Mouse (Mus musculus): Measurements from ENCODE around the gene Pik3cd. TPM values are rescaled to one million over a fixed set of nuclear protein-coding genes. Genes with fewer than 3 reads are reported as not detected.

Gene Pik3cd
- polyA plus RNA-seq, 1 experiment from 2014 or later: 14.2 TPM

- Histone ChIP-seq H3K4me2 (ENCODE audit: low read length) (no peak overlapping the region), H3K27ac (replicated peaks; ENCODE audit: low read depth, low read length) (peak overlapping the region; percentile 55; the same call in 1 of the 2 replicates), H3K27me3 (ENCODE audit: control insufficient read depth, insufficient read depth, low read length) (no peaks in the 10 kb centered on the region), H3K4me3 (replicated peaks; ENCODE audit: low read depth, low read length) (no peak overlapping the region), H3K36me3 (ENCODE audit: control insufficient read depth, insufficient read depth, low read length) (no peaks in the 10 kb centered on the region), H3K4me1 (ENCODE audit: control insufficient read depth, insufficient read depth, low read length) (peaks cover 25% of the 10 kb centered on the region), H3K9me3 (ENCODE audit: control insufficient read depth, low read length) (no peaks in the 10 kb centered on the region), H3K9ac (replicated peaks; ENCODE audit: low read length) (0 out of 2 replicates have a peak overlapping the region, but pooled peaks have one; percentile 23)
- DNase-seq (peak; percentile 41), ATAC-seq (ENCODE audit: low FRiP score, low TSS enrichment) (no peak)
- WGBS: 58% methylated on average over 18 of the region's 18 CpGs
Observed at GRCm38 (mm10) chr4:149606056-149606455, 96.3 kb downstream of the Pik3cd start.

DNA sequence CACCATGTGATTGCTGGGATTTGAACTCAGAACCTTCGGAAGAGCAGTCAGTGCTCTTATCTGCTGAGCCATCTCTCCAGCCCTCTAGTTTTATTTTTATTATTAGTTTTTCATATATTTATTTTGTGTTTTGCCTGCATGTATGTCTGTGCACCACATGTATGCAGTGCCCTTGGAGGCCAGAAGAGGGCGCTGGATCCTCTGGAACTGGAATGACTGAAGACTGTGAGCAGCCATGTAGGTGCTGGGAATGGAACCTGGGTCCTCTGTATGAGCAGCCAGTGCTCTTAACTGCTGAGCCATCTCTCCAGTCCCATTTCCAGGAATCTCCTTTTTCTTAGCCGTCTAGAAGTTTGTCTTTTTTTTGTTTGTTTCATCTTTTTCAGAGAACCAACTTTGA, 97.9 kb downstream of the Pik3cd start:
- Histone ChIP-seq H3K36me3 (ENCODE audit: control insufficient read depth, insufficient read depth, low read length) (no peaks in the 10 kb centered on the region), H3K4me2 (ENCODE audit: low read length) (no peak overlapping the region), H3K27me3 (ENCODE audit: control insufficient read depth, insufficient read depth, low read length) (no peaks in the 10 kb centered on the region), H3K4me1 (ENCODE audit: control insufficient read depth, insufficient read depth, low read length) (peaks cover 24% of the 10 kb centered on the region), H3K9me3 (ENCODE audit: control insufficient read depth, low read length) (no peaks in the 10 kb centered on the region), H3K4me3 (replicated peaks; ENCODE audit: low read depth, low read length) (no peak overlapping the region), H3K27ac (replicated peaks; ENCODE audit: low read depth, low read length) (no peak overlapping the region), H3K9ac (replicated peaks; ENCODE audit: low read length) (no peak overlapping the region)
- no peak for DNase-seq
- ATAC-seq (ENCODE audit: low FRiP score, low TSS enrichment): no peak
- WGBS: 84% methylated on average over 3 of the region's 3 CpGs

GRCm38 (mm10) chr4:149603860-149604259, 98.5 kb downstream of the Pik3cd start:
- H3K4me1 ChIP-seq (ENCODE audit: control insufficient read depth, insufficient read depth, low read length): peaks cover 22% of the 10 kb centered on the region
- WGBS: 60% methylated on average over 1 of the region's 1 CpGs

DNA sequence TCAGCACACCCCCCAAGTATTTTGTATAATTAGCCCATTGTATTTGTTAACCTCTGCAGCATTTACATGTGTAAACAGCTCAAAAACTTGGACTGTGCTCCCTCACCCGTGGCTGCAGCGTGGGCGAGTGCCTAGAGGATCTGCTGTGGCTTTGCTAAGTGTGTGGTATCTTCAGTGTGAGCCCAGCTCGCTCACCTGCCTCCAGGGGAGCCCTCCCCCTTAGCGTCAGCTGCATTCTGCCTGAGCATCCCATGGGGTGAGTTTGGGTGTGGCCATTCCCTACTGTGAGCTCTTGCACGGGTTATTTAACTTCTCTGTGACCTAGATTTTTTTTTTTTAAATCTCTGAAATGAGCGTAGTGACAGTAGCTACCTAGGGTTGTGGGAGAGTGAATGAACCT, 100.1 kb downstream of the Pik3cd start:
- Histone ChIP-seq H3K9me3 (ENCODE audit: control insufficient read depth, low read length) (no peaks in the 10 kb centered on the region), H3K4me2 (ENCODE audit: low read length) (no peak overlapping the region), H3K27me3 (ENCODE audit: control insufficient read depth, insufficient read depth, low read length) (no peaks in the 10 kb centered on the region), H3K36me3 (ENCODE audit: control insufficient read depth, insufficient read depth, low read length) (no peaks in the 10 kb centered on the region), H3K4me3 (replicated peaks; ENCODE audit: low read depth, low read length) (no peak overlapping the region), H3K4me1 (ENCODE audit: control insufficient read depth, insufficient read depth, low read length) (peaks cover 15% of the 10 kb centered on the region), H3K9ac (replicated peaks; ENCODE audit: low read length) (no peak overlapping the region), H3K27ac (replicated peaks; ENCODE audit: low read depth, low read length) (no peak overlapping the region)
- 44% methylated on average over 7 of the region's 7 CpGs for WGBS
- ATAC-seq (ENCODE audit: low FRiP score, low TSS enrichment): no peak
- no peak for DNase-seq

More at GRCm38 (mm10) chr4:149603860-149604259, 98.5 kb downstream of the Pik3cd start:
- Histone ChIP-seq H3K27me3 (ENCODE audit: control insufficient read depth, insufficient read depth, low read length) (no peaks in the 10 kb centered on the region), H3K36me3 (ENCODE audit: control insufficient read depth, insufficient read depth, low read length) (no peaks in the 10 kb centered on the region), H3K9me3 (ENCODE audit: control insufficient read depth, low read length) (no peaks in the 10 kb centered on the region), H3K4me3 (replicated peaks; ENCODE audit: low read depth, low read length) (no peak overlapping the region), H3K4me2 (ENCODE audit: low read length) (no peak overlapping the region), H3K9ac (replicated peaks; ENCODE audit: low read length) (no peak overlapping the region), H3K27ac (replicated peaks; ENCODE audit: low read depth, low read length) (no peak overlapping the region)
- ATAC-seq (ENCODE audit: low FRiP score, low TSS enrichment): no peak
- DNase-seq: no peak

DNA sequence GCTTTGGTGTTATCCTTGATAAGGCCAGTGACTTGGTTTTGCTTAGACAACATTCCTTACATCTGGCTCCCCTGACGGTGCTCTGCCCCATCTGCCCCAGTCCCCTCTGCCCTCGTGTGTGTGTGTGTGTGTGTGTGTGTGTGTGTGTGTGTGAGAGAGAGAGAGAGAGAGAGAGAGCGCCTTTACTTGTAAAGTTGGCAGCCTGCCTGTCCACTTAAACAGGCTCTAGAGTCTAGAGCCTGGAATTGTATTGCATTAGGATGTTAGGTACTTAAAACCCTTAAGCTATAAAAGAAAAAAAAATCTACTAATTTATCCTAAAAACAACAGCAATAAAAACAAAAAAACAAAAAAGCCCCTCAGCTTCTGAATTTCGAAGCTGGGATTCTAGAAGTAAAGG, 100.9 kb downstream of the Pik3cd start:
- H3K4me3 ChIP-seq (replicated peaks; ENCODE audit: low read depth, low read length): no peak overlapping the region
- no peaks in the 10 kb centered on the region for H3K36me3 ChIP-seq (ENCODE audit: control insufficient read depth, insufficient read depth, low read length)
- ATAC-seq (ENCODE audit: low FRiP score, low TSS enrichment) (no peak), DNase-seq (peak; percentile 50)
- H3K4me1 ChIP-seq (ENCODE audit: control insufficient read depth, insufficient read depth, low read length): peaks cover 8% of the 10 kb centered on the region
- no peaks in the 10 kb centered on the region for H3K9me3 ChIP-seq (ENCODE audit: control insufficient read depth, low read length)
- WGBS: 57% methylated on average over 4 of the region's 4 CpGs
- no peak overlapping the region for H3K4me2 ChIP-seq (ENCODE audit: low read length)
- H3K27ac ChIP-seq (replicated peaks; ENCODE audit: low read depth, low read length): no peak overlapping the region; the same call in 1 of the 2 replicates
- H3K27me3 ChIP-seq (ENCODE audit: control insufficient read depth, insufficient read depth, low read length): no peaks in the 10 kb centered on the region
- no peak overlapping the region for H3K9ac ChIP-seq (replicated peaks; ENCODE audit: low read length)

DNA sequence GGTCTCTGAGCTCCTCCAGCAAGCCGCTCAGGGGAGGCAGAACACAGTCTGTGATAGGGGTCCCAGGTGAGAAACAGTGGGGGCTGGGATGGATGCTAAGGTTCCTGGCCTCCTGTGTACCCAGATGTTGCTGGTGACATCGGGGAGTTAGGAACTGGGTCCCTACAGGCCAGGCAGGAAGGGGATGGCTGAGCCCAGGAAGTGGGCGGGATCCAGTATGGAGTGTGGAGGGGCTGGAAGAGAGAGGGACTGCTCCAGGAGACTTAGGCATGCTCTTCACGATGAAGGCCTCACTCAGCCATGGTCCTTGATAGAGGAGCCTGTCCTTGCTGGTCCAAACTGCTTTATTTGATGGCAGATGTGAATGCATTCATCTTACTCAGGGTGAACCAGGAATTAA, 102.2 kb downstream of the Pik3cd start:
- Histone ChIP-seq H3K4me3 (replicated peaks; ENCODE audit: low read depth, low read length) (no peak overlapping the region), H3K4me2 (ENCODE audit: low read length) (no peak overlapping the region), H3K9me3 (ENCODE audit: control insufficient read depth, low read length) (no peaks in the 10 kb centered on the region), H3K9ac (replicated peaks; ENCODE audit: low read length) (no peak overlapping the region), H3K36me3 (ENCODE audit: control insufficient read depth, insufficient read depth, low read length) (no peaks in the 10 kb centered on the region), H3K27ac (replicated peaks; ENCODE audit: low read depth, low read length) (no peak overlapping the region), H3K4me1 (ENCODE audit: control insufficient read depth, insufficient read depth, low read length) (0 out of 2 replicates have a peak, but pooled peaks cover 3% of the 10 kb centered on the region), H3K27me3 (ENCODE audit: control insufficient read depth, insufficient read depth, low read length) (no peaks in the 10 kb centered on the region)
- DNase-seq: no peak
- 92% methylated on average over 4 of the region's 4 CpGs for WGBS
- no peak for ATAC-seq (ENCODE audit: low FRiP score, low TSS enrichment)

- no peak for ATAC-seq (ENCODE audit: low FRiP score, low TSS enrichment)
Observed at GRCm38 (mm10) chr4:149599549-149599948, 102.8 kb downstream of the Pik3cd start.

More at GRCm38 (mm10) chr4:149599549-149599948, 102.8 kb downstream of the Pik3cd start:
- peaks cover 8% of the 10 kb centered on the region for H3K4me1 ChIP-seq (ENCODE audit: control insufficient read depth, insufficient read depth, low read length)
- H3K27ac ChIP-seq (replicated peaks; ENCODE audit: low read depth, low read length): no peak overlapping the region
- no peaks in the 10 kb centered on the region for H3K36me3 ChIP-seq (ENCODE audit: control insufficient read depth, insufficient read depth, low read length)
- no peak overlapping the region for H3K4me2 ChIP-seq (ENCODE audit: low read length)
- 90% methylated on average over 6 of the region's 6 CpGs for whole genome bisulfite sequencing
- no peaks in the 10 kb centered on the region for H3K27me3 ChIP-seq (ENCODE audit: control insufficient read depth, insufficient read depth, low read length)
- no peak for DNase-seq
- H3K9ac ChIP-seq (replicated peaks; ENCODE audit: low read length): no peak overlapping the region
- H3K9me3 ChIP-seq (ENCODE audit: control insufficient read depth, low read length): no peaks in the 10 kb centered on the region
- H3K4me3 ChIP-seq (replicated peaks; ENCODE audit: low read depth, low read length): no peak overlapping the region

Small RNA genes within 50 kb of the gene (microRNA-seq; reads per million reads assigned to microRNA genes)
- 1.2 reads per million for gene Mir7023

Other genes starting within 250 kb of the Pik3cd start
- 0.50 TPM in 1 of 2 replicates, not detected in the other for gene Rbp7, start 247.6 kb downstream of the Pik3cd start, polyA plus RNA-seq (2014; fragmentation: Nextera tagmentation; extraction: Ambion mirVana)
- not detected in 2 replicates for gene Tmem274, start 225.2 kb downstream of the Pik3cd start, polyA plus RNA-seq (2014; fragmentation: Nextera tagmentation; extraction: Ambion mirVana)
- 5.6 and 9.4 TPM in 2 replicates for gene Nmnat1, start 217.4 kb downstream of the Pik3cd start, polyA plus RNA-seq (2014; fragmentation: Nextera tagmentation; extraction: Ambion mirVana)
- gene Lzic, start 217.3 kb downstream of the Pik3cd start, polyA plus RNA-seq (2014; fragmentation: Nextera tagmentation; extraction: Ambion mirVana): 48.9 and 49.7 TPM in 2 replicates
- gene Ctnnbip1, start 184.3 kb downstream of the Pik3cd start, polyA plus RNA-seq (2014; fragmentation: Nextera tagmentation; extraction: Ambion mirVana): 93.6 and 95.3 TPM in 2 replicates
- 104 and 117 TPM in 2 replicates for gene Clstn1, start 116.1 kb downstream of the Pik3cd start, polyA plus RNA-seq (2014; fragmentation: Nextera tagmentation; extraction: Ambion mirVana)
- gene Tmem201, start 35.5 kb upstream of the Pik3cd start, polyA plus RNA-seq (2014; fragmentation: Nextera tagmentation; extraction: Ambion mirVana): 30.8 and 36.2 TPM in 2 replicates
- gene Slc25a33, start 71.7 kb upstream of the Pik3cd start, polyA plus RNA-seq (2014; fragmentation: Nextera tagmentation; extraction: Ambion mirVana): 29.1 and 31.2 TPM in 2 replicates